Mouse (Mus musculus) bone marrow, adult 2 months (tissue): ENCODE data around the gene Fbxl17.

Source experiments
- CTCF ChIP-seq: fragments of 200-500 bp; IDR thresholded peaks from 2 replicates; pipeline ENCODE4 v1.5.1; 2011; ENCODE audit warnings: low read length, control low read depth; ENCODE audit not compliant: control insufficient read depth, insufficient read depth
- POLR2A ChIP-seq: fragments of 200-500 bp; IDR thresholded peaks from 2 replicates; pipeline ENCODE4 v1.6.1; 2011; ENCODE audit warnings: low read depth, mild to moderate bottlenecking, control low read depth, low read length, borderline replicate concordance; ENCODE audit not compliant: control insufficient read depth

GRCm38 (mm10) chr17:63085227-63085626, 414.6 kb downstream of the Fbxl17 start:
- no peak for TF ChIP-seq CTCF
- no peak for TF ChIP-seq POLR2A
